14 mouse cellular contexts compared by ENCODE assay signal in genomic region chr2:153470983-153471382, GRCm38 (mm10). TPM values are rescaled to one million over a fixed set of nuclear protein-coding genes. Genes with fewer than 3 reads are reported as not detected.
DNase-seq lines count a peak whose midpoint lies in the region; ATAC-seq and TF ChIP-seq lines count a peak whose summit lies in the region.
"Had no signal": no experiment of that assay in that cellular context is flagged by ENCODE, and none has a peak within 500 bp of the region (broad histone marks: within the 10 kb centered on the region; RNA-seq: fewer than 3 reads in every experiment).

No protein-coding gene starts in this region.

- no peak overlapping the region for H3K4me3 ChIP-seq in forebrain, embryonic 14.5 days (ENCODE audit: low read depth, low read length)
- H3K4me3 ChIP-seq in forebrain, postnatal 0 days (ENCODE audit: low read depth, low read length): no peak overlapping the region
- no peak overlapping the region for H3K4me3 ChIP-seq in myocyte

- H3K9ac ChIP-seq in forebrain, embryonic 14.5 days (ENCODE audit: low read length): no peak overlapping the region
- H3K9ac ChIP-seq in forebrain, postnatal 0 days: no peak overlapping the region
- H3K9ac ChIP-seq: liver, embryonic 14.5 days had no signal

- intact Hi-C loops in left cerebral cortex, postnatal 4 days (cut with DNase I): no loop called here

- peak; percentile 61 for DNase-seq in forebrain, embryonic 14.5 days (ENCODE audit: low spot score)
- DNase-seq in forebrain, postnatal 0 days: no peak
- DNase-seq in left cerebral cortex, postnatal 4 days: peak; percentile 85
- DNase-seq in left cerebral cortex, adult 8-10 months (ENCODE audit: low spot score in 2 of 2): no peak
- DNase-seq in gastrocnemius, postnatal 25 days: peak; percentile 79
- no peak for DNase-seq in ovary, adult 18-20 months (ENCODE audit: low spot score)
- DNase-seq: embryo, embryonic 11 days; right cerebral cortex, postnatal 4 days had no signal

- H3K9me3 ChIP-seq in forebrain, embryonic 14.5 days (replicated peaks; ENCODE audit: control insufficient read depth, low read length): no peaks in the 10 kb centered on the region
- no peaks in the 10 kb centered on the region for H3K9me3 ChIP-seq in forebrain, postnatal 0 days (ENCODE audit: low read length)

- H3K4me1 ChIP-seq in forebrain, embryonic 14.5 days (ENCODE audit: control insufficient read depth, insufficient read depth, low read length): peaks cover 9% of the 10 kb centered on the region
- no peaks in the 10 kb centered on the region for H3K4me1 ChIP-seq in forebrain, postnatal 0 days (ENCODE audit: insufficient read depth)

- no peak overlapping the region for H3K4me2 ChIP-seq in forebrain, embryonic 14.5 days (ENCODE audit: low read length)
- H3K4me2 ChIP-seq in forebrain, postnatal 0 days (ENCODE audit: low read depth): no peak overlapping the region
- H3K4me2 ChIP-seq in myocyte (ENCODE audit: low read depth): no peak overlapping the region

- TF ChIP-seq CTCF in forebrain, postnatal 0 days (IDR thresholded peaks at IDR 0.05; ENCODE audit: low read depth): no peak

- no peaks in the 10 kb centered on the region for H3K27me3 ChIP-seq in forebrain, embryonic 14.5 days (replicated peaks; ENCODE audit: control insufficient read depth, insufficient read depth, low read length)
- H3K27me3 ChIP-seq in forebrain, postnatal 0 days (ENCODE audit: insufficient read depth, low read length): no peaks in the 10 kb centered on the region
- peaks cover 4% of the 10 kb centered on the region for H3K27me3 ChIP-seq in myocyte (ENCODE audit: control insufficient read depth, insufficient read depth, insufficient read length)

- no peak for TF ChIP-seq POLR2A in myocyte (IDR thresholded peaks at IDR 0.05; ENCODE audit: insufficient read length, low read depth)

- ATAC-seq in forebrain, embryonic 14.5 days: peak; percentile 40; the same call in 1 of the 2 replicates
- ATAC-seq in forebrain, postnatal 0 days: no peak
- no peak for ATAC-seq in erythroblast, adult 5-6 weeks (replicated peaks; ENCODE audit: low FRiP score, poor library complexity, severe bottlenecking)

- H3ac ChIP-seq in myocyte (ENCODE audit: control insufficient read depth, insufficient read length): no peak overlapping the region

- H3K27ac ChIP-seq in forebrain, embryonic 14.5 days (ENCODE audit: low read depth, low read length): 0 out of 2 replicates have a peak overlapping the region, but pooled peaks have one; percentile 30
- H3K27ac ChIP-seq in forebrain, postnatal 0 days (ENCODE audit: low read depth, low read length): no peak overlapping the region
- H3K27ac ChIP-seq: liver, embryonic 14.5 days; stomach, postnatal 0 days had no signal

- no peaks in the 10 kb centered on the region for H3K79me2 ChIP-seq in myocyte (ENCODE audit: control insufficient read depth, insufficient read depth)

- no peaks in the 10 kb centered on the region for H3K36me3 ChIP-seq in forebrain, embryonic 14.5 days (ENCODE audit: control insufficient read depth, insufficient read depth, low read length)
- H3K36me3 ChIP-seq in forebrain, postnatal 0 days (ENCODE audit: insufficient read depth): peaks cover 8% of the 10 kb centered on the region; the same call in 1 of the 2 replicates
- no peaks in the 10 kb centered on the region for H3K36me3 ChIP-seq in myocyte (ENCODE audit: control insufficient read depth, insufficient read depth)

- 41% methylated on average over 3 of the region's 3 CpGs for WGBS in forebrain, embryonic 14.5 days
- WGBS in forebrain, postnatal 0 days: 28% methylated on average over 3 of the region's 3 CpGs

TF ChIP-seq in myocyte, 11 proteins besides CTCF, POLR2A, EP300 and RAD21:
- no peak for TF ChIP-seq POLR2AphosphoS2 (IDR thresholded peaks at IDR 0.05; ENCODE audit: insufficient read length, low read depth)
- no peak for TF ChIP-seq E2F4 (IDR thresholded peaks at IDR 0.05; ENCODE audit: insufficient read depth)
- TF ChIP-seq USF1 (IDR thresholded peaks at IDR 0.05; ENCODE audit: low read depth): no peak
- peak; percentile 18 for TF ChIP-seq TCF3 (IDR thresholded peaks at IDR 0.05; ENCODE audit: insufficient read length, low read depth)
- no peak for TF ChIP-seq SRF (IDR thresholded peaks at IDR 0.05; ENCODE audit: control insufficient read depth, insufficient read length, low read depth)
- TF ChIP-seq MYOG (IDR thresholded peaks at IDR 0.05; ENCODE audit: control insufficient read depth in 1 of 3, insufficient read depth in 1 of 3, insufficient read length in 2 of 3, low read depth in 2 of 3): peak in 2 of 3 experiments; percentile 33 to 49
- no peak for TF ChIP-seq MAX (IDR thresholded peaks at IDR 0.05; ENCODE audit: low read depth)
- peak; percentile 63 to 95 (median 95) for TF ChIP-seq MYOD1 (IDR thresholded peaks at IDR 0.05; ENCODE audit: control insufficient read depth in 1 of 3, insufficient read length in 2 of 3, low read depth in 2 of 3)
- peak; percentile 6 for TF ChIP-seq TCF12 (IDR thresholded peaks at IDR 0.05; ENCODE audit: insufficient read depth, poor library complexity, severe bottlenecking)
- TF ChIP-seq REST (IDR thresholded peaks at IDR 0.05; ENCODE audit: insufficient read depth, insufficient read length): no peak
- TF ChIP-seq CEBPB (IDR thresholded peaks at IDR 0.05; ENCODE audit: insufficient read depth, poor library complexity, severe bottlenecking): no peak

RNA-seq across cellular contexts. Expression of gene 4930404H24Rik, which starts 21.6 kb away (rescaled TPM):
- not detected in 2 replicates for polyA plus RNA-seq in forebrain, embryonic 14.5 days (2014; fragmentation: Nextera tagmentation; extraction: Ambion mirVana)
- total RNA-seq in forebrain, postnatal 0 days (2014; rRNA removed): not detected in 2 replicates
- polyA plus RNA-seq in forebrain, postnatal 0 days (2015; fragmentation: Nextera tagmentation; extraction: Ambion mirVana): not detected in 2 replicates
- total RNA-seq in left cerebral cortex, postnatal 4 days (2021): not detected
- not detected for total RNA-seq in left cerebral cortex, adult 8-10 months (2022)
- not detected for total RNA-seq in gastrocnemius, postnatal 25 days (2021)
- not detected for polyA plus RNA-seq in myocyte (2012; fragmentation: generic; extraction: Trizol)
- 7.1 TPM in 1 of 2 replicates, not detected in the other for total RNA-seq in erythroblast, adult 5-6 weeks (2015; ENCODE audit: low replicate concordance)
- total RNA-seq in erythroblast, adult 5-6 weeks (2017; ENCODE audit: low replicate concordance): not detected in 2 replicates
- polyA plus RNA-seq: heart, embryonic 14.5 days; intestine, embryonic 14.5 days; liver, embryonic 14.5 days; stomach, postnatal 0 days had no signal

RNA-seq across cellular contexts. Expression of gene Nol4l, which starts 58.8 kb away (rescaled TPM):
- polyA plus RNA-seq in forebrain, embryonic 14.5 days (2014; fragmentation: Nextera tagmentation; extraction: Ambion mirVana): 31.4 and 42.0 TPM in 2 replicates
- total RNA-seq in forebrain, postnatal 0 days (2014; rRNA removed): 57.4 and 58.5 TPM in 2 replicates
- polyA plus RNA-seq in forebrain, postnatal 0 days (2015; fragmentation: Nextera tagmentation; extraction: Ambion mirVana): 20.5 and 28.0 TPM in 2 replicates
- 100 to 1,000 TPM; 111 to 122 TPM for total RNA-seq in left cerebral cortex, postnatal 4 days (2021)
- total RNA-seq in left cerebral cortex, adult 8-10 months (2022): 10 to 100 TPM; 41.1 to 48.9 (median 45.1) TPM
- 1 to 10 TPM; 1.4 to 1.6 TPM for total RNA-seq in gastrocnemius, postnatal 25 days (2021)
- polyA plus RNA-seq in myocyte (2012; fragmentation: generic; extraction: Trizol): 0.44 TPM
- total RNA-seq in erythroblast, adult 5-6 weeks (2015; ENCODE audit: low replicate concordance): 2.7 and 6.1 TPM in 2 replicates
- 1.8 and 4.3 TPM in 2 replicates for total RNA-seq in erythroblast, adult 5-6 weeks (2017; ENCODE audit: low replicate concordance)

Comparison
In these comparisons a context has a peak if more than half of its experiments do, and no peak if none do; other contexts are left out.
1. DNase-seq: peak in forebrain, embryonic 14.5 days (single experiment), left cerebral cortex, postnatal 4 days (single experiment) and gastrocnemius, postnatal 25 days (single experiment); none in forebrain, postnatal 0 days (single experiment), left cerebral cortex, adult 8-10 months (0 of 2) and ovary, adult 18-20 months (single experiment).